Mouse (Mus musculus): ENCODE measurements at regions not wholly inside any gene's neighbourhood (a gene's known extent, or its start where the extent isn't known, plus 50 kb on each side); places are given as distances from the start of the nearest gene placed in this dataset.

GRCm38 (mm10) chr3:63570082-63570481, 86.4 kb upstream of the Gm34302 start:
- Histone ChIP-seq H3K4me1 (no peaks in the 10 kb centered on the region), H3K4me3 (no peak overlapping the region), H3K27ac (replicated peaks) (no peak overlapping the region), H3K9me3 (no peaks in the 10 kb centered on the region), H3K27me3 (replicated peaks; ENCODE audit: low read depth, poor library complexity, severe bottlenecking) (no peaks in the 10 kb centered on the region), H3K36me3 (replicated peaks) (no peaks in the 10 kb centered on the region)
- 83% methylated on average over 1 of the region's 1 CpGs for WGBS
- no peak for DNase-seq (ENCODE audit: low spot score)

DNA sequence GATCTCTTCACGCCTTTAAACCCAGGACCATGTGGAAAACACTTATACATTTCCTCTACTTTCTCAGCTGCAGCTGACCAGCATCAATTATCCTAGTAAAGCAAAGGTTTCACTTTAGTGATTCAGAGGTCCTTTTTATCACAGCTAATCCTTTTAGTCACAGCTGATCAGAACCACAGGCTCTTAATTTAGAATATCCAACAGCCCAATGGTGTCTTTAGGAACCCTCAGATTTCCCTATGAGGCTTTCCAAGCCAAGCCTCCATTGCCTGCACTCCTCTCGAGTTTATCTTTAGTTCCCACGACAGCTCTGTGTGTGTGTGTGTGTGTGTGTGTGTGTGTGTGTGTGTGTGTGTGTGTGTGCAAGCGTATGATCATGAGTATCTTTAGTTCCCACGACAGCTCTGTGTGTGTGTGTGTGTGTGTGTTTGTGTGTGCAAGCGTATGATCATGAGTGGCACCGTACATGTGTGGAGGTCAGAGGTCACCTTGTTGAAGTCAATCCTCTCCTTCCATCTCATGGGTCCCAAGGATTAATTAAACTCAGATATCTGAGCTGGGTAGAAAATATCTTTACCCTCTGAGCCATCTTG, 85.4 kb upstream of the Gm34302 start:
- DNase-seq (ENCODE audit: low spot score): no peak
- Histone ChIP-seq H3K36me3 (replicated peaks) (no peaks in the 10 kb centered on the region), H3K27me3 (replicated peaks; ENCODE audit: low read depth, poor library complexity, severe bottlenecking) (no peaks in the 10 kb centered on the region), H3K27ac (replicated peaks) (no peak overlapping the region), H3K4me3 (no peak overlapping the region), H3K9me3 (no peaks in the 10 kb centered on the region), H3K4me1 (no peaks in the 10 kb centered on the region)
- WGBS: 74% methylated on average over 7 of the region's 7 CpGs

DNA sequence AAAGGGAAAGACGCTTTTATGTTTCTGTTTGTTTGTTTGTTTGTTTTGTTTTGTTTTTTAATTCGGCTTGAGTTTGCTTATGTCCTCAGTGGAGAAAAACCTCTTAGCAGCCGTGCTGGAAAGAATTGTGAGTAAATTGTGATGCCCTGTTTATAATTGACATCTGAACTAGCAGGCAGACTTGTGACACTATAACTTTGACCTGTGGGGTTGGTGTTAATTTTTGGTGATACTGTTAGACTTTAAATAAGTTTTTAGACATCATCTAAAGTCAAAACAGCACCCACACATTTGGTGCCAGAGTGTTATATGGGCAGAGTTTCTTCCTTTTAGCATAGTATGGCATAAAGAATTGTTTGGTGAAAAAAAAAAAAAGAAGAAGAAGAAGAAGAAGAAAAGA, 84.0 kb upstream of the Gm34302 start:
- no peak for DNase-seq (ENCODE audit: low spot score)
- no peak overlapping the region for H3K27ac ChIP-seq (replicated peaks)
- H3K4me3 ChIP-seq: no peak overlapping the region
- no peaks in the 10 kb centered on the region for H3K27me3 ChIP-seq (replicated peaks; ENCODE audit: low read depth, poor library complexity, severe bottlenecking)
- H3K4me1 ChIP-seq: no peaks in the 10 kb centered on the region
- H3K36me3 ChIP-seq (replicated peaks): no peaks in the 10 kb centered on the region
- 82% methylated on average over 3 of the region's 3 CpGs for WGBS
- H3K9me3 ChIP-seq: no peaks in the 10 kb centered on the region

GRCm38 (mm10) chr3:63563057-63563456, 79.4 kb upstream of the Gm34302 start:
- 97% methylated on average over 1 of the region's 1 CpGs for WGBS
- no peaks in the 10 kb centered on the region for H3K9me3 ChIP-seq
- no peaks in the 10 kb centered on the region for H3K27me3 ChIP-seq (replicated peaks; ENCODE audit: low read depth, poor library complexity, severe bottlenecking)
- DNase-seq (ENCODE audit: low spot score): no peak
- H3K36me3 ChIP-seq (replicated peaks): no peaks in the 10 kb centered on the region
- 0 out of 2 replicates have a peak, but pooled peaks cover 4% of the 10 kb centered on the region for H3K4me1 ChIP-seq
- no peak overlapping the region for H3K27ac ChIP-seq (replicated peaks)
- no peak overlapping the region for H3K4me3 ChIP-seq

DNA sequence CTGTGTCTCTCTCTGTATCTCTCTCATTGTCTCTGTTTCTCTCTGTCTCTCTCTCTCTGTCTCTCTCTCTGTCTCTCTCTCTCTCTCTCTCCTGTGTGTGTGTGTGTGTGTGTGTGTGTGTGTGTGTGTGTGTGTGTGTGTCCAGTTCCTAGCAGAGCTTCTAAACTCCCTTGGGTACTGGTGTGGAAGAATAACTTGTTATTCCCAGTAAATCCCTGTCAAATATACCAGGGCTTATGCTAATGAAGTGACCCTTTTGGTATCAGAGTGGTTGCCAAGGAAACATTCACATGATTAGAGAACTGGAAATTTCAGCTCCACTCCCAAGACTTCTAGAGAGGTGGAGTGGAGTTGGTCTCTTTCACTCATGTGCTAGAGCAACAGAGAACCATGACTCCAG, 78.9 kb upstream of the Gm34302 start:
- no peaks in the 10 kb centered on the region for H3K27me3 ChIP-seq (replicated peaks; ENCODE audit: low read depth, poor library complexity, severe bottlenecking)
- 0 out of 2 replicates have a peak, but pooled peaks cover 4% of the 10 kb centered on the region for H3K4me1 ChIP-seq
- H3K4me3 ChIP-seq: no peak overlapping the region
- H3K27ac ChIP-seq (replicated peaks): no peak overlapping the region
- H3K9me3 ChIP-seq: no peaks in the 10 kb centered on the region
- no peak for DNase-seq (ENCODE audit: low spot score)
- H3K36me3 ChIP-seq (replicated peaks): no peaks in the 10 kb centered on the region

GRCm38 (mm10) chr3:63560745-63561151, 77.1 kb upstream of the Gm34302 start:
- no peaks in the 10 kb centered on the region for H3K36me3 ChIP-seq (replicated peaks)
- H3K4me1 ChIP-seq: 0 out of 2 replicates have a peak, but pooled peaks cover 4% of the 10 kb centered on the region
- no peak for DNase-seq (ENCODE audit: low spot score)
- peak overlapping the region; percentile 44 for H3K27ac ChIP-seq (replicated peaks)
- H3K9me3 ChIP-seq: no peaks in the 10 kb centered on the region
- WGBS: 84% methylated on average over 4 of the region's 4 CpGs
- no peak overlapping the region for H3K4me3 ChIP-seq
- H3K27me3 ChIP-seq (replicated peaks; ENCODE audit: low read depth, poor library complexity, severe bottlenecking): no peaks in the 10 kb centered on the region

GRCm38 (mm10) chr3:63556741-63557140, 73.1 kb upstream of the Gm34302 start:
- no peak for DNase-seq (ENCODE audit: low spot score)
- 85% methylated on average over 1 of the region's 1 CpGs for WGBS
- Histone ChIP-seq H3K9me3 (no peaks in the 10 kb centered on the region), H3K4me3 (no peak overlapping the region), H3K27me3 (replicated peaks; ENCODE audit: low read depth, poor library complexity, severe bottlenecking) (no peaks in the 10 kb centered on the region), H3K4me1 (0 out of 2 replicates have a peak, but pooled peaks cover 4% of the 10 kb centered on the region), H3K27ac (replicated peaks) (no peak overlapping the region), H3K36me3 (replicated peaks) (no peaks in the 10 kb centered on the region)

DNA sequence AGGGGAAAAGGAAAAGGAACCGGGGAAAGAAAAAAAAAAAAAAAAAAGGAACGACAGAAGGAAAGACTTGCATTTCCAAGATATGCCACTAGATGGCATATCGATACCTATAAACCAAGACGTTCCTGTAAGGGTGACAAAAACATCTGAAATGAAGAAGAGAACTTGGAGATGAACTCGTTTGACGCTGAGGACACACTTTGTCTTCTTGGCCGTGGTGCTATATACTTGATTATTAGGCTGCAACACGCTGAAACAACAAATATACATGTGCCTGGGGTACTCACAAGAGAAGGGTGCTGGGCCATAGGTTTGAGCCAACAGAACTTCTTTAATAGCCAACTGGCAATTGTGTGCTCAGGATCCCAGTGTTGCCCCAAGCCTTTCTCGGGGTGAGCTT, 71.2 kb upstream of the Gm34302 start:
- 0 out of 2 replicates have a peak, but pooled peaks cover 9% of the 10 kb centered on the region for H3K4me1 ChIP-seq
- WGBS: 12% methylated on average over 9 of the region's 9 CpGs
- H3K9me3 ChIP-seq: no peaks in the 10 kb centered on the region
- DNase-seq (ENCODE audit: low spot score): peak; percentile 17
- H3K36me3 ChIP-seq (replicated peaks): no peaks in the 10 kb centered on the region
- no peaks in the 10 kb centered on the region for H3K27me3 ChIP-seq (replicated peaks; ENCODE audit: low read depth, poor library complexity, severe bottlenecking)
- H3K4me3 ChIP-seq: no peak overlapping the region
- no peak overlapping the region for H3K27ac ChIP-seq (replicated peaks)

DNA sequence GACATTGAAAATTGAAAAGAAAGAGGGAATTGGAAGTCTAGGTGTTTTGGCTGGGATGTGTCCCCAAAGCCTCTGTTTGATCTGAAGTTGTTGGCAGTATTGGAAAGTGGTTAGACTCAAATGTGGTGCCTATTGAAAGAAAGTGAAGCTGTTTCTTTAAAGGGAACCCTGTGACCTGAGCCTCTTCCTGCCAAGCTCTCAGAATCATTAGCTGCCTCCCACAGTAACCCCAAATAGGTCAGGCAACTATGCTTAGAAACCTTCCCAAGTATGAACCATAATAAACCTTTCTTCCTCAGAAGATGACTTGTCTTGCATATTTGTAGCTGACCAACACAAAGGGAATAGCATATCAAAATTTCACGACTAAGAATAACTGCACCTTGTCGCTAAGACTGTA, 69.7 kb upstream of the Gm34302 start:
- H3K9me3 ChIP-seq: no peaks in the 10 kb centered on the region
- no peaks in the 10 kb centered on the region for H3K36me3 ChIP-seq (replicated peaks)
- H3K4me1 ChIP-seq: 0 out of 2 replicates have a peak, but pooled peaks cover 5% of the 10 kb centered on the region
- WGBS: 88% methylated on average over 2 of the region's 2 CpGs
- H3K27me3 ChIP-seq (replicated peaks; ENCODE audit: low read depth, poor library complexity, severe bottlenecking): no peaks in the 10 kb centered on the region
- no peak overlapping the region for H3K4me3 ChIP-seq
- no peak for DNase-seq (ENCODE audit: low spot score)
- no peak overlapping the region for H3K27ac ChIP-seq (replicated peaks)

GRCm38 (mm10) chr3:63551661-63552060, 68.0 kb upstream of the Gm34302 start:
- H3K4me3 ChIP-seq: no peak overlapping the region
- DNase-seq (ENCODE audit: low spot score): no peak
- H3K27ac ChIP-seq (replicated peaks): no peak overlapping the region
- H3K27me3 ChIP-seq (replicated peaks; ENCODE audit: low read depth, poor library complexity, severe bottlenecking): no peaks in the 10 kb centered on the region
- no peaks in the 10 kb centered on the region for H3K36me3 ChIP-seq (replicated peaks)
- 0 out of 2 replicates have a peak, but pooled peaks cover 5% of the 10 kb centered on the region for H3K4me1 ChIP-seq
- WGBS: 62% methylated on average over 5 of the region's 5 CpGs
- no peaks in the 10 kb centered on the region for H3K9me3 ChIP-seq

GRCm38 (mm10) chr3:63542638-63543408, 59.1 kb upstream of the Gm34302 start:
- no peak for DNase-seq (ENCODE audit: low spot score)
- H3K4me3 ChIP-seq: no peak overlapping the region
- no peaks in the 10 kb centered on the region for H3K4me1 ChIP-seq
- 61% methylated on average over 4 of the region's 4 CpGs for WGBS
- no peaks in the 10 kb centered on the region for H3K9me3 ChIP-seq
- H3K27me3 ChIP-seq (replicated peaks; ENCODE audit: low read depth, poor library complexity, severe bottlenecking): no peaks in the 10 kb centered on the region
- no peak overlapping the region for H3K27ac ChIP-seq (replicated peaks)
- no peaks in the 10 kb centered on the region for H3K36me3 ChIP-seq (replicated peaks)

- Histone ChIP-seq H3K27ac (replicated peaks) (no peak overlapping the region), H3K27me3 (replicated peaks; ENCODE audit: low read depth, poor library complexity, severe bottlenecking) (no peaks in the 10 kb centered on the region), H3K4me1 (no peaks in the 10 kb centered on the region), H3K4me3 (no peak overlapping the region), H3K36me3 (replicated peaks) (no peaks in the 10 kb centered on the region), H3K9me3 (no peaks in the 10 kb centered on the region)
- DNase-seq (ENCODE audit: low spot score): no peak
- WGBS: 69% methylated on average over 2 of the region's 2 CpGs
Measured at GRCm38 (mm10) chr3:63538881-63539280, 55.2 kb upstream of the Gm34302 start.

DNA sequence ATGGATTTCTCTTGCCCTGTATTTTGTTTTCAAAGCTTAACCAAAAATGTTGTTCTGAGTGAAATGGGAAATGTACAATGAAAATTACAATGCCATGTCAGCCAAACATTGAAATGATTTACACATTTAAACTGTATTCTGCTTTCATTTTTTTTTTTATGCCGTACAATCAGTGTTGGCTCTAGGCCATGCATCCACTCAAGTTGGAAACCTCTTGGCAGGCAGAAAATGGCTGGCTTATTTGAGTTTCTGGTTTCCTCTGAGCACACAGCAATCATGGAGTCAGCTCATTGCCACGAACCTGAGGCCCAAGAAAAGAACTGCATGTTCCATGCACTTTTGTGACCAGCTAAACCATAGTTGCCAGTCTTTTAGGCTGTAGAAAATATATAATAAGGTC, 50.5 kb upstream of the Gm34302 start:
- Histone ChIP-seq H3K36me3 (replicated peaks) (no peaks in the 10 kb centered on the region), H3K27me3 (replicated peaks; ENCODE audit: low read depth, poor library complexity, severe bottlenecking) (no peaks in the 10 kb centered on the region), H3K4me1 (no peaks in the 10 kb centered on the region), H3K9me3 (no peaks in the 10 kb centered on the region), H3K27ac (replicated peaks) (no peak overlapping the region), H3K4me3 (no peak overlapping the region)
- 83% methylated on average over 2 of the region's 2 CpGs for WGBS
- no peak for DNase-seq (ENCODE audit: low spot score)
